Mouse (Mus musculus) adipocyte (in vitro differentiated cells): ENCODE measurements around the gene Dexi.

Source experiments
- DNase-seq: peaks from one replicate; pipeline ENCODE4 v3.0.0-alpha.2; 2016; ENCODE audit warnings: low spot score

The Dexi gene

GRCm38 (mm10) chr16:10540763-10541597 is 1.9 kb downstream of the Dexi start:
- DNase-seq: no peak

GRCm38 (mm10) chr16:10536961-10537360 is 5.9 kb downstream of the Dexi start:
- no peak for DNase-seq

- DNase-seq: no peak
Observed at GRCm38 (mm10) chr16:10536323-10536722, 6.5 kb downstream of the Dexi start.

GRCm38 (mm10) chr16:10534567-10534966 is 8.3 kb downstream of the Dexi start:
- no peak for DNase-seq

- DNase-seq: no peak
Observed at GRCm38 (mm10) chr16:10533781-10534180, 9.1 kb downstream of the Dexi start.

- no peak for DNase-seq
Observed at GRCm38 (mm10) chr16:10530179-10530578, 12.7 kb downstream of the Dexi start.

- DNase-seq: no peak
Observed at GRCm38 (mm10) chr16:10528382-10528781, 14.5 kb downstream of the Dexi start.

GRCm38 (mm10) chr16:10527046-10527644 is 15.7 kb downstream of the Dexi start:
- DNase-seq: no peak

- no peak for DNase-seq
Observed at GRCm38 (mm10) chr16:10525610-10525980, 17.3 kb downstream of the Dexi start.

- no peak for DNase-seq
Observed at GRCm38 (mm10) chr16:10524866-10525609, 17.8 kb downstream of the Dexi start.

- no peak for DNase-seq
Observed at GRCm38 (mm10) chr16:10523650-10524049, 19.2 kb downstream of the Dexi start.

GRCm38 (mm10) chr16:10522811-10523210 is 20.0 kb downstream of the Dexi start:
- peak; percentile 62 for DNase-seq

- DNase-seq: peak; percentile 79
Observed at GRCm38 (mm10) chr16:10520908-10521614, 21.8 kb downstream of the Dexi start.

- no peak for DNase-seq
Observed at GRCm38 (mm10) chr16:10518030-10518429, 24.8 kb downstream of the Dexi start.

- DNase-seq: no peak
Observed at GRCm38 (mm10) chr16:10515953-10516572, 26.8 kb downstream of the Dexi start.

GRCm38 (mm10) chr16:10511134-10511520 is 31.7 kb downstream of the Dexi start:
- no peak for DNase-seq

- DNase-seq: peak; percentile 16
Observed at GRCm38 (mm10) chr16:10510477-10511133, 32.2 kb downstream of the Dexi start.

- no peak for DNase-seq
Observed at GRCm38 (mm10) chr16:10508691-10509090, 34.2 kb downstream of the Dexi start.

GRCm38 (mm10) chr16:10507445-10507844 is 35.4 kb downstream of the Dexi start:
- DNase-seq: no peak

GRCm38 (mm10) chr16:10503058-10503457 is 39.8 kb downstream of the Dexi start:
- no peak for DNase-seq

- DNase-seq: peak; percentile 26
Observed at GRCm38 (mm10) chr16:10501865-10502264, 41.0 kb downstream of the Dexi start.
